In genomic region chr7:28577826-28578542, GRCm38 (mm10) we compare ENCODE assay signal across 11 mouse cellular contexts. TPM values are rescaled to one million over a fixed set of nuclear protein-coding genes. Genes with fewer than 3 reads are reported as not detected.
DNase-seq lines count a peak whose midpoint lies in the region; ATAC-seq and TF ChIP-seq lines count a peak whose summit lies in the region.
"Had no signal": no experiment of that assay in that cellular context is flagged by ENCODE, and none has a peak within 500 bp of the region (broad histone marks: within the 10 kb centered on the region; RNA-seq: fewer than 3 reads in every experiment).

No protein-coding gene starts in this region.

- H3K36me3 ChIP-seq in megakaryocyte, embryonic 14.5 days (replicated peaks; ENCODE audit: low read length), result peaks cover 18% of the 10 kb centered on the region
- H3K36me3 ChIP-seq in midbrain, embryonic 10.5 days, result peaks cover 13% of the 10 kb centered on the region
- no peaks in the 10 kb centered on the region for H3K36me3 ChIP-seq in thymus, adult 2 months (ENCODE audit: control insufficient read depth, insufficient read depth, low read length)

- H3K27ac ChIP-seq in midbrain, embryonic 10.5 days (replicated peaks), result no peak overlapping the region
- H3K27ac ChIP-seq in thymus, adult 2 months (ENCODE audit: control insufficient read depth, insufficient read depth, low read length), result no peak overlapping the region

- no peak for TF ChIP-seq CTCF in thymus, adult 2 months (IDR thresholded peaks at IDR 0.05; ENCODE audit: borderline replicate concordance, control insufficient read depth, extremely low read depth, insufficient read depth, low read length, poor library complexity)

- peak; percentile 63 for DNase-seq in adrenal gland, adult 2 months
- DNase-seq in adrenal gland, adult 18-20 months (ENCODE audit: low spot score in 2 of 2), result no peak
- DNase-seq in large intestine, adult 2 months (ENCODE audit: low read depth, low spot score), result peak; percentile 84
- peak; percentile 84 to 85 for DNase-seq in urinary bladder, postnatal 36 days (ENCODE audit: low spot score in 2 of 2)
- DNase-seq in midbrain, embryonic 10.5 days (ENCODE audit: low spot score), result no peak
- no peak for DNase-seq in thymus, adult 2 months

- WGBS in large intestine, adult 2 months, result 32% methylated on average over 9 of the region's 9 CpGs
- 87% methylated on average over 9 of the region's 9 CpGs for WGBS in midbrain, embryonic 10.5 days
- 90% methylated on average over 9 of the region's 9 CpGs for WGBS in thymus, adult 2 months

- no peak for ATAC-seq in megakaryocyte, adult 5-6 weeks (ENCODE audit: poor library complexity, severe bottlenecking)

- H3K27me3 ChIP-seq in megakaryocyte, embryonic 14.5 days (replicated peaks), result no peaks in the 10 kb centered on the region
- H3K27me3 ChIP-seq in midbrain, embryonic 10.5 days (ENCODE audit: low read depth, poor library complexity, severe bottlenecking), result no peaks in the 10 kb centered on the region
- H3K27me3 ChIP-seq in thymus, adult 2 months (ENCODE audit: control insufficient read depth, insufficient read depth, low read length), result no peaks in the 10 kb centered on the region

- H3K9me3 ChIP-seq in megakaryocyte, embryonic 14.5 days, result peaks cover 3% of the 10 kb centered on the region; the same call in 1 of the 2 replicates
- no peaks in the 10 kb centered on the region for H3K9me3 ChIP-seq in midbrain, embryonic 10.5 days (replicated peaks)

- H3K4me3 ChIP-seq in megakaryocyte, embryonic 14.5 days (replicated peaks), result peak overlapping the region; percentile 5
- no peak overlapping the region for H3K4me3 ChIP-seq in midbrain, embryonic 10.5 days
- H3K4me3 ChIP-seq in thymus, adult 2 months (ENCODE audit: control insufficient read depth, insufficient read depth, low read length), result no peak overlapping the region

- peaks cover 98% of the 10 kb centered on the region for H3K4me1 ChIP-seq in megakaryocyte, embryonic 14.5 days
- H3K4me1 ChIP-seq in midbrain, embryonic 10.5 days, result peaks cover 17% of the 10 kb centered on the region; the same call in 1 of the 2 replicates
- peaks cover 49% of the 10 kb centered on the region for H3K4me1 ChIP-seq in thymus, adult 2 months (replicated peaks; ENCODE audit: control insufficient read depth, insufficient read depth, low read length)

- TF ChIP-seq POLR2A in thymus, adult 2 months (IDR thresholded peaks at IDR 0.05; ENCODE audit: control insufficient read depth, extremely low read depth, insufficient read depth, low read length, poor library complexity), result no peak

RNA-seq across cellular contexts. Expression of gene Samd4b, which starts 20.0 kb away (rescaled TPM):
- 10 to 100 TPM; 61.0 to 78.2 TPM for total RNA-seq in adrenal gland, adult 2 months (2021)
- polyA plus RNA-seq in adrenal gland, adult 2 months (2012; rRNA removed), result 127 and 146 TPM in 2 replicates
- 10 to 100 TPM; 67.9 to 72.7 TPM for total RNA-seq in adrenal gland, adult 18-20 months (2021)
- polyA plus RNA-seq in megakaryocyte, embryonic 14.5 days (2012; ENCODE audit: insufficient read depth, low replicate concordance), result 125 and 217 TPM in 2 replicates
- total RNA-seq in megakaryocyte, adult 5-6 weeks (2015), result 30.2 and 35.4 TPM in 2 replicates
- total RNA-seq in megakaryocyte, adult 5-6 weeks (2017), result 6.1 and 7.1 TPM in 2 replicates
- polyA plus RNA-seq in large intestine, adult 2 months (2012; rRNA removed), result 45.3 and 61.6 TPM in 2 replicates
- polyA plus RNA-seq in midbrain, embryonic 10.5 days (2016; fragmentation: Nextera tagmentation; extraction: Ambion mirVana), result 29.2 and 30.5 TPM in 2 replicates
- polyA plus RNA-seq in thymus, adult 2 months (2012; rRNA removed), result 118 and 139 TPM in 2 replicates

RNA-seq across cellular contexts. Expression of gene Pak4, which starts 20.0 kb away (rescaled TPM):
- 10 to 100 TPM; 28.7 to 29.6 TPM for total RNA-seq in adrenal gland, adult 2 months (2021)
- polyA plus RNA-seq in adrenal gland, adult 2 months (2012; rRNA removed), result 53.5 and 54.9 TPM in 2 replicates
- 10 to 100 TPM; 21.4 to 25.2 TPM for total RNA-seq in adrenal gland, adult 18-20 months (2021)
- polyA plus RNA-seq in megakaryocyte, embryonic 14.5 days (2012; ENCODE audit: insufficient read depth, low replicate concordance), result 17.3 and 20.8 TPM in 2 replicates
- total RNA-seq in megakaryocyte, adult 5-6 weeks (2015), result 10.0 and 12.8 TPM in 2 replicates
- 9.9 and 11.7 TPM in 2 replicates for total RNA-seq in megakaryocyte, adult 5-6 weeks (2017)
- 52.1 and 72.9 TPM in 2 replicates for polyA plus RNA-seq in large intestine, adult 2 months (2012; rRNA removed)
- 60.9 and 66.4 TPM in 2 replicates for polyA plus RNA-seq in midbrain, embryonic 10.5 days (2016; fragmentation: Nextera tagmentation; extraction: Ambion mirVana)
- polyA plus RNA-seq in thymus, adult 2 months (2012; rRNA removed), result 32.8 and 37.7 TPM in 2 replicates

RNA-seq across cellular contexts. Expression of gene Nccrp1, which starts 30.9 kb away (rescaled TPM):
- not detected for total RNA-seq in adrenal gland, adult 2 months (2021)
- polyA plus RNA-seq in adrenal gland, adult 2 months (2012; rRNA removed), result 0.10 TPM in 1 of 2 replicates, not detected in the other
- not detected for total RNA-seq in adrenal gland, adult 18-20 months (2021)
- 0.28 TPM in 1 of 2 replicates, not detected in the other for polyA plus RNA-seq in megakaryocyte, embryonic 14.5 days (2012; ENCODE audit: insufficient read depth, low replicate concordance)
- total RNA-seq in megakaryocyte, adult 5-6 weeks (2015), result 1.4 and 2.2 TPM in 2 replicates
- total RNA-seq in megakaryocyte, adult 5-6 weeks (2017), result 0.26 TPM in 1 of 2 replicates, not detected in the other
- 0.11 TPM in 2 replicates for polyA plus RNA-seq in large intestine, adult 2 months (2012; rRNA removed)
- 0.14 and 0.20 TPM in 2 replicates for polyA plus RNA-seq in midbrain, embryonic 10.5 days (2016; fragmentation: Nextera tagmentation; extraction: Ambion mirVana)
- polyA plus RNA-seq in thymus, adult 2 months (2012; rRNA removed), result 1.4 TPM in 2 replicates
- total RNA-seq: hematopoietic stem cell, adult 5-6 weeks; monocyte, adult 5-6 weeks had no signal
- polyA plus RNA-seq: C2C12 had no signal

RNA-seq across cellular contexts. Expression of gene Sycn, which starts 37.3 kb away (rescaled TPM):
- total RNA-seq in adrenal gland, adult 2 months (2021), result not detected
- polyA plus RNA-seq in adrenal gland, adult 2 months (2012; rRNA removed), result 0.44 and 0.48 TPM in 2 replicates
- not detected for total RNA-seq in adrenal gland, adult 18-20 months (2021)
- polyA plus RNA-seq in megakaryocyte, embryonic 14.5 days (2012; ENCODE audit: insufficient read depth, low replicate concordance), result not detected in 2 replicates
- not detected in 2 replicates for total RNA-seq in megakaryocyte, adult 5-6 weeks (2015)
- not detected in 2 replicates for total RNA-seq in megakaryocyte, adult 5-6 weeks (2017)
- polyA plus RNA-seq in large intestine, adult 2 months (2012; rRNA removed), result 3.1 and 4.3 TPM in 2 replicates
- polyA plus RNA-seq in midbrain, embryonic 10.5 days (2016; fragmentation: Nextera tagmentation; extraction: Ambion mirVana), result not detected in 2 replicates
- 2.1 and 2.4 TPM in 2 replicates for polyA plus RNA-seq in thymus, adult 2 months (2012; rRNA removed)
- total RNA-seq: hematopoietic stem cell, adult 5-6 weeks; monocyte, adult 5-6 weeks had no signal
- polyA plus RNA-seq: C2C12 had no signal

RNA-seq across cellular contexts. Expression of gene Acp7, which starts 53.1 kb away (rescaled TPM):
- not detected for total RNA-seq in adrenal gland, adult 2 months (2021)
- polyA plus RNA-seq in adrenal gland, adult 2 months (2012; rRNA removed), result not detected in 2 replicates
- total RNA-seq in adrenal gland, adult 18-20 months (2021), result not detected
- not detected in 2 replicates for polyA plus RNA-seq in megakaryocyte, embryonic 14.5 days (2012; ENCODE audit: insufficient read depth, low replicate concordance)
- not detected in 2 replicates for total RNA-seq in megakaryocyte, adult 5-6 weeks (2015)
- total RNA-seq in megakaryocyte, adult 5-6 weeks (2017), result not detected in 2 replicates
- polyA plus RNA-seq in large intestine, adult 2 months (2012; rRNA removed), result not detected in 2 replicates
- polyA plus RNA-seq in midbrain, embryonic 10.5 days (2016; fragmentation: Nextera tagmentation; extraction: Ambion mirVana), result not detected in 2 replicates
- polyA plus RNA-seq in thymus, adult 2 months (2012; rRNA removed), result 0.69 and 0.92 TPM in 2 replicates
- total RNA-seq: hematopoietic stem cell, adult 5-6 weeks; monocyte, adult 5-6 weeks had no signal
- polyA plus RNA-seq: C2C12 had no signal

Comparison
In these comparisons a context has a peak if more than half of its experiments do, and no peak if none do; other contexts are left out.
1. DNase-seq: peak in adrenal gland, adult 2 months (single experiment), large intestine, adult 2 months (single experiment) and urinary bladder, postnatal 36 days (2 of 2); none in adrenal gland, adult 18-20 months (0 of 2), midbrain, embryonic 10.5 days (single experiment) and thymus, adult 2 months (single experiment).